Mouse (Mus musculus): ENCODE measurements around the gene Rbm47. TPM values are rescaled to one million over a fixed set of nuclear protein-coding genes. Genes with fewer than 3 reads are reported as not detected.

Rbm47 gene
- polyA plus RNA-seq, 1 experiment from 2014 or later: 0.75 TPM

DNA sequence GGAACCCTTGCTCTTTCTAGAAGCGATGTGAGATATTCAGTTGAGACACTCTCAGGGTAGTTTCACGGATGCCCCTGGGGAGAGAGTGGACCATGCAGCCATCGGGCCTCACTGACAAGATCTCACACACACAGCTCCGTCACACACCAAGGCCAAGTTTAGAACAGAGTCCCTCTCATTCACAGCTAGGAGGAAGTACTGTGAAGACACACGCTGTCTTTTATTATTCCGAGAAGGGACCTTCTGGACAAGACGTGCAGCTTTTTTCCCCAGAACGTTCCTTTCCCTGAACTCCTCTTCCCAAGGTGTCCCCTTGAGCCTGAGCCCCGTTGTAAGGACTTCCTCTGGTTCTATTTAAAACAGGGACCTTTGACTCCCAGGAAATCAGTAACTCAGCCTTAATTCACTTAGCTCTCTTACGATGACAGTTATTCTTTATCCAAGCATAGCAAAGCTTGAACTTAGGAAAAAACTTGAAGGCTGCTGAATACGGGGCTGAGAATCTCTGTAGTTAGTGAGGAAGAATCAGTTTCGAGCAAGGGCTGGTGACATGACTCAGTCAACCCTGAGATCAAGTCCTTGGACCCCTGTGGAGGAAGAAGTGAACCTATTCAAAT, 96.1 kb downstream of the Rbm47 start:
- no peak overlapping the region for H3K4me3 ChIP-seq (ENCODE audit: low read depth, low read length)

DNA sequence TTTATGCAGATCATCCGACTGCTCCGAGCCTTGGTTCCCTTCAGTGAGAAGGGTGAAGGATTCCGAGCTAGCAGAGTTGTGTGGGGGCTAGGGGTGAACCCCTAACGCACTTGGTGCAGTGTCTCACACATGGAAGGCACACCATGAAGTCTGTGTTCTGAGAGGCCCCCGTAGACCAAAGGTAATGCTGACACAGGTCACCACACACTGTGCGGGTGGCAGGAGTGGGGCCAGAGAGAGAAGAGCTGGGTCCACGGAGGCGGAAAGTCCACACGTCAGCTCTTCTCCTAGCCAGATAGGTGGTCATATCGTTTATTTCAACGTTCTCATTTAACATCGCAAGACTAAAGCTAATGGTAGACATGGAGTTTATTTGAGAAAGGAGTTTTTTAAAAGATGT, 97.0 kb downstream of the Rbm47 start:
- H3K4me3 ChIP-seq (ENCODE audit: low read depth, low read length): no peak overlapping the region
- H3K9me3 ChIP-seq (ENCODE audit: control insufficient read depth, low read length): no peaks in the 10 kb centered on the region
- no peaks in the 10 kb centered on the region for H3K4me1 ChIP-seq (ENCODE audit: control insufficient read depth, insufficient read depth, low read length)
- H3K27ac ChIP-seq (replicated peaks; ENCODE audit: low read depth, low read length): no peak overlapping the region
- H3K27me3 ChIP-seq (ENCODE audit: control insufficient read depth, insufficient read depth, low read length): no peaks in the 10 kb centered on the region
- no peak for DNase-seq (ENCODE audit: low spot score)
- WGBS: 91% methylated on average over 12 of the region's 12 CpGs
- no peak for ATAC-seq (ENCODE audit: insufficient number of reproducible peaks, low FRiP score, low TSS enrichment, low read depth)
- H3K9ac ChIP-seq (ENCODE audit: low read length): no peak overlapping the region
- H3K4me2 ChIP-seq (ENCODE audit: low read depth, severe bottlenecking): no peak overlapping the region
- H3K36me3 ChIP-seq (ENCODE audit: control insufficient read depth, insufficient read depth, low read length): no peaks in the 10 kb centered on the region

More for the DNA sequence above, 96.1 kb downstream of the Rbm47 start:
- DNase-seq (ENCODE audit: low spot score) (no peak), ATAC-seq (ENCODE audit: insufficient number of reproducible peaks, low FRiP score, low TSS enrichment, low read depth) (no peak)
- H3K27me3 ChIP-seq (ENCODE audit: control insufficient read depth, insufficient read depth, low read length): no peaks in the 10 kb centered on the region
- H3K27ac ChIP-seq (replicated peaks; ENCODE audit: low read depth, low read length): no peak overlapping the region
- H3K9me3 ChIP-seq (ENCODE audit: control insufficient read depth, low read length): no peaks in the 10 kb centered on the region
- H3K36me3 ChIP-seq (ENCODE audit: control insufficient read depth, insufficient read depth, low read length): no peaks in the 10 kb centered on the region
- H3K4me1 ChIP-seq (ENCODE audit: control insufficient read depth, insufficient read depth, low read length): no peaks in the 10 kb centered on the region
- WGBS: 81% methylated on average over 12 of the region's 12 CpGs
- no peak overlapping the region for H3K4me2 ChIP-seq (ENCODE audit: low read depth, severe bottlenecking)
- no peak overlapping the region for H3K9ac ChIP-seq (ENCODE audit: low read length)

DNA sequence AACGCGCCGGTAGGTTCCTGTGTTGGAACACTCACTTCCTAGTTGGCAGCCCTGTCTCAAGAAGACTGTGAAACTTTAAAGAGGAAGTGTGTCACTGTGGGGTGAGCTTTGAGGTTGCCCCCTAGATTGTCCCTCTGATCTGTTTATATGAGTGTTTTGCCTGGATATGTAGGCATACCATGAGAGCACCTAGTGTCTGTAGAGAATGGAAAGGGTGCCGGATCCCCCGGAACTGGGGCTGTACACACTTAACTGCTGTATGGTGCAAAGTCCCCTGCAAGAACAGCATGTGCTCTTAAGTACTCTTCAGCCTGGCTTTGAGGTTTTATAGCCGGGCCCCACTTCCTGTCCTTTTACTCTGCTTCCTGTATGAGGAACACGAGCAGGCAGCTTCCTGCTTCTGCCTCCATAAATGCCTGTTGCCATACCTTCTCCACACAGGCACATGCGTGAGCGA, 97.9 kb downstream of the Rbm47 start:
- Histone ChIP-seq H3K27me3 (ENCODE audit: control insufficient read depth, insufficient read depth, low read length) (no peaks in the 10 kb centered on the region), H3K27ac (replicated peaks; ENCODE audit: low read depth, low read length) (no peak overlapping the region), H3K36me3 (ENCODE audit: control insufficient read depth, insufficient read depth, low read length) (no peaks in the 10 kb centered on the region), H3K9me3 (ENCODE audit: control insufficient read depth, low read length) (no peaks in the 10 kb centered on the region), H3K4me1 (ENCODE audit: control insufficient read depth, insufficient read depth, low read length) (no peaks in the 10 kb centered on the region), H3K9ac (ENCODE audit: low read length) (no peak overlapping the region), H3K4me2 (ENCODE audit: low read depth, severe bottlenecking) (no peak overlapping the region), H3K4me3 (ENCODE audit: low read depth, low read length) (no peak overlapping the region)
- ATAC-seq (ENCODE audit: insufficient number of reproducible peaks, low FRiP score, low TSS enrichment, low read depth) (no peak), DNase-seq (ENCODE audit: low spot score) (no peak)
- WGBS: 75% methylated on average over 9 of the region's 9 CpGs

DNA sequence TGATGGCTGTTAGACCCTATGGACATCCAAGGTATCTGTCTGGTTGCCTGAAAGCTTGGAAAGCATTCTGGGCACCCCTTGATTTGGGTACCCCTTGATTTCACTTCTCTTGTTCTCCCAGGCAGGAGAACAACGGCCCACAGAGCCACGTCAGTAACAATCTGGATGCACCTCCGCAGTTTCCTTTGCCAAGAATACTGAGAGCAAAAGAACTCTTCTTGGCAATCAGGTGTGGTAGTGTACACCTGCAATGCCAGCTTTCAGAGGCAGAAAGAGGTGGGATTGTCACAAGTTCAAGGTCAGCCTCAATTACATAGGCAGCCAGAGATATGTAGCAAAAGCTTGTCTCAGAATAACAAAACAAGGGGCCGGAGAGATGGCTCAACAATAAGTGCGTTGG, 98.7 kb downstream of the Rbm47 start:
- H3K4me1 ChIP-seq (ENCODE audit: control insufficient read depth, insufficient read depth, low read length): 0 out of 2 replicates have a peak, but pooled peaks cover 3% of the 10 kb centered on the region
- H3K36me3 ChIP-seq (ENCODE audit: control insufficient read depth, insufficient read depth, low read length): no peaks in the 10 kb centered on the region
- no peaks in the 10 kb centered on the region for H3K27me3 ChIP-seq (ENCODE audit: control insufficient read depth, insufficient read depth, low read length)
- ATAC-seq (ENCODE audit: insufficient number of reproducible peaks, low FRiP score, low TSS enrichment, low read depth): no peak
- H3K9me3 ChIP-seq (ENCODE audit: control insufficient read depth, low read length): no peaks in the 10 kb centered on the region
- no peak overlapping the region for H3K4me2 ChIP-seq (ENCODE audit: low read depth, severe bottlenecking)
- no peak for DNase-seq (ENCODE audit: low spot score)
- no peak overlapping the region for H3K4me3 ChIP-seq (ENCODE audit: low read depth, low read length)
- WGBS: 95% methylated on average over 5 of the region's 5 CpGs
- H3K27ac ChIP-seq (replicated peaks; ENCODE audit: low read depth, low read length): no peak overlapping the region
- no peak overlapping the region for H3K9ac ChIP-seq (ENCODE audit: low read length)

DNA sequence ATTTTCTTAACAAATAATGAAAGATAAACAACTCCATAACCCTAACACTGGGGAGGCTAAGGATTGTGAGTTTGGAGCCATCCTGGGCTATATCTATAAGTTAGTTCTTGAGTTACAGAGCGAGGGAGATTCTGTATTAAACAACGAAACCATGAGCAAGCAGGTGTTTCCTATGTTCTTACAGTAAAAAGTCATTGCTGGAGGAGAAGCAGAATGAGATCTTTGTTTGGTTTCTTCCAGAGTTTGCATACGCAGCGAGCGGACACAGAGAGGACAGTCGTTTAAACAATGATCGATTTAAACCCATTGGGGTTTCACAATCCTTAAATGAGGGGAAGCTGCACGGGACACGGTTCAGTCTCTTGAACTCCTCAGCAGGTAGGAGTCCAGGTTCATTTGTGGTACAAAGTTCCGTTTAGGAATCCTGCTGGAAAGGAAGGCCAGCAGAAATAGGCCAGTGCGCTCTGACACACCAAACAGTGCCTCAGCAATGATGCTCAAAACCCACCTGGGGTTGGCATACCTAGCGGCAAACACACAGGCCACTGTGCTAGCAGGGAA, 99.2 kb downstream of the Rbm47 start:
- Histone ChIP-seq H3K4me1 (ENCODE audit: control insufficient read depth, insufficient read depth, low read length) (0 out of 2 replicates have a peak, but pooled peaks cover 3% of the 10 kb centered on the region), H3K27ac (replicated peaks; ENCODE audit: low read depth, low read length) (no peak overlapping the region), H3K4me3 (ENCODE audit: low read depth, low read length) (no peak overlapping the region), H3K4me2 (ENCODE audit: low read depth, severe bottlenecking) (no peak overlapping the region), H3K9ac (ENCODE audit: low read length) (no peak overlapping the region), H3K27me3 (ENCODE audit: control insufficient read depth, insufficient read depth, low read length) (no peaks in the 10 kb centered on the region), H3K9me3 (ENCODE audit: control insufficient read depth, low read length) (no peaks in the 10 kb centered on the region), H3K36me3 (ENCODE audit: control insufficient read depth, insufficient read depth, low read length) (no peaks in the 10 kb centered on the region)
- ATAC-seq (ENCODE audit: insufficient number of reproducible peaks, low FRiP score, low TSS enrichment, low read depth): no peak
- WGBS: 91% methylated on average over 12 of the region's 12 CpGs
- DNase-seq (ENCODE audit: low spot score): no peak

DNA sequence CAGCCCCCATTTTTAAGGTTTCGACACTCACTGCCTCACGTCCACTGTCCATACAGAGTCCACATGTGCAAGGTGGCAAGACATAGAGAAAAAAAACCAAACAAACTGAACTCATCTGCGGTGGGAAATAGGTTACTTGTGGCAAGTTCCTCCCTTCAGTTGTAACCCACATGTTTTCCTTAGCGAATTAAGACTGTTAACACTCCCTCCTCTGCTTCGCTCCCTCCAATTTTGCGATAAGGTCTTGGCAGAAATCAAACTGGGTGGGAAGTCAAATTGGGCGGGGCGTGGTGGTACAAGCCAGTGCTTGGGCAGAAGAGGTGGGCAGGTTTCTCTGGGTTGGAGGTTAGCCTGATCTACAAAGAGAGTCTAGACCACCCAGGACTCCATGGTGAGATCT, 101.2 kb downstream of the Rbm47 start:
- H3K4me3 ChIP-seq (ENCODE audit: low read depth, low read length): no peak overlapping the region
- no peak overlapping the region for H3K4me2 ChIP-seq (ENCODE audit: low read depth, severe bottlenecking)
- H3K27ac ChIP-seq (replicated peaks; ENCODE audit: low read depth, low read length): no peak overlapping the region
- no peak overlapping the region for H3K9ac ChIP-seq (ENCODE audit: low read length)
- 89% methylated on average over 8 of the region's 8 CpGs for WGBS
- no peak for DNase-seq (ENCODE audit: low spot score)
- no peak for ATAC-seq (ENCODE audit: insufficient number of reproducible peaks, low FRiP score, low TSS enrichment, low read depth)
- no peaks in the 10 kb centered on the region for H3K36me3 ChIP-seq (ENCODE audit: control insufficient read depth, insufficient read depth, low read length)
- no peaks in the 10 kb centered on the region for H3K9me3 ChIP-seq (ENCODE audit: control insufficient read depth, low read length)
- H3K4me1 ChIP-seq (ENCODE audit: control insufficient read depth, insufficient read depth, low read length): 0 out of 2 replicates have a peak, but pooled peaks cover 3% of the 10 kb centered on the region
- no peaks in the 10 kb centered on the region for H3K27me3 ChIP-seq (ENCODE audit: control insufficient read depth, insufficient read depth, low read length)

DNA sequence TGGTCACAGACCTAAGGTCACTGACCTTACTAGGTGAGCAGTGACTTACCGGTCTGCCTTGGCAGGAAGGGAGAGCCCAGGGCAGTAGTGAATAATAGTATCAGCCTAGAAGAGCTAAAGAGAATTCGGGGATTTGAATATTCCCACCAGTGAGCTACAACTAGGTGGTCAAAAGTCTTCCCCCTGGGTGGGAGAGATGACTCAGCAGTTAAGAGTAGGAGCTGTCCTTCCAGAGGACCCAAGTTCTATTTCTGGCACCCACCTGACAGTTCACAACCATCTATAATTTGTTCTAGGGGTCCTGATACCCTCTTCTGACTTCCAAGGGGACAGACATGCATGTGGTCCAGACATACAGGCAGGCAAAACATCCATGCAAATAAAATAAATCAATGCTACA, 102.6 kb downstream of the Rbm47 start:
- ATAC-seq (ENCODE audit: insufficient number of reproducible peaks, low FRiP score, low TSS enrichment, low read depth) (no peak), DNase-seq (ENCODE audit: low spot score) (no peak)
- H3K4me3 ChIP-seq (ENCODE audit: low read depth, low read length): no peak overlapping the region
- H3K27me3 ChIP-seq (ENCODE audit: control insufficient read depth, insufficient read depth, low read length): no peaks in the 10 kb centered on the region
- no peaks in the 10 kb centered on the region for H3K9me3 ChIP-seq (ENCODE audit: control insufficient read depth, low read length)
- H3K4me2 ChIP-seq (ENCODE audit: low read depth, severe bottlenecking): no peak overlapping the region
- H3K27ac ChIP-seq (replicated peaks; ENCODE audit: low read depth, low read length): no peak overlapping the region
- no peak overlapping the region for H3K9ac ChIP-seq (ENCODE audit: low read length)
- 50% methylated on average over 2 of the region's 2 CpGs for WGBS
- H3K36me3 ChIP-seq (ENCODE audit: control insufficient read depth, insufficient read depth, low read length): no peaks in the 10 kb centered on the region
- 0 out of 2 replicates have a peak, but pooled peaks cover 3% of the 10 kb centered on the region for H3K4me1 ChIP-seq (ENCODE audit: control insufficient read depth, insufficient read depth, low read length)

DNA sequence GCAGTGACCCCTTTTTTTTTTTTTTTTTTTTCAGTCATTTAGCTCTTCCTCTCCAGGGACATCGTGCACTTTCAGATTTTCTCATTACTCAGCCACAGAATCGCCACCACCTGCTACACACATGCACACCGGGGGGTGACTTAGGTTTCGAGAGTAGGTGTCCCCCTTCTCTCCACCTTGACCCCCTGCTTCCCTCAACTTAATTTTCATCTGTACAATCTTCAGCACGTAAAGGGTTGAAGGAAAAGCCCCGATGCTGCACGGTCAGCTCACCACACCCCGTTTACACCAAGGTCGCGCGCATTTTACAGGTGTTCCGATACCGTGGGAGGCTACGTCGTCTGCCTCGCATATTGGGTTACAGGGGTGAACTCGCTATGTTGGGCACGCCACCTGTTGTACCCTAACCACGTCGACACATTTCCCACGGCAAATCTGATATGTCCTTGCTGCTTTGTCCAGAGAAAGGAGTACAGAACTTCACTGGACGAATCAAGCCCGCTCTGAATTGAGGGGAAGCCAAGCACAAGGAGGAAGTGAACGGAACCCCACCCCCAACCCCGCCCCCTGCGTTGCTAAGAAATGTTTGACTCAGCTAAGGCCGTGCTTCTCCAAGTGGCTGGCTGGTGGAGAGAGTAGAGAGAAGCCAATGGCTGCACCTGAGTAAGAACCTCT, 103.3 kb downstream of the Rbm47 start:
- ATAC-seq (ENCODE audit: insufficient number of reproducible peaks, low FRiP score, low TSS enrichment, low read depth): 0 out of 2 replicates have a peak, but pooled peaks have one; percentile 31
- H3K4me3 ChIP-seq (ENCODE audit: low read depth, low read length): peak overlapping the region; percentile 31
- no peaks in the 10 kb centered on the region for H3K27me3 ChIP-seq (ENCODE audit: control insufficient read depth, insufficient read depth, low read length)
- no peaks in the 10 kb centered on the region for H3K36me3 ChIP-seq (ENCODE audit: control insufficient read depth, insufficient read depth, low read length)
- DNase-seq (ENCODE audit: low spot score): peak; percentile 46
- H3K27ac ChIP-seq (replicated peaks; ENCODE audit: low read depth, low read length): no peak overlapping the region
- H3K9ac ChIP-seq (ENCODE audit: low read length): peak overlapping the region; percentile 18; the same call in 1 of the 2 replicates
- no peaks in the 10 kb centered on the region for H3K9me3 ChIP-seq (ENCODE audit: control insufficient read depth, low read length)
- H3K4me1 ChIP-seq (ENCODE audit: control insufficient read depth, insufficient read depth, low read length): 0 out of 2 replicates have a peak, but pooled peaks cover 3% of the 10 kb centered on the region
- 4% methylated on average over 27 of the region's 27 CpGs for WGBS
- peak overlapping the region; percentile 62 for H3K4me2 ChIP-seq (ENCODE audit: low read depth, severe bottlenecking)

Measured in limb, embryonic 11.5 days (tissue).